Mouse (Mus musculus) heart, adult 10 weeks (tissue): Measurements from ENCODE around the gene Chchd10. TPM values are rescaled to one million over a fixed set of nuclear protein-coding genes. Genes with fewer than 3 reads are reported as not detected.

Source experiments
- polyA plus RNA-seq: library from polyadenylated mRNA; stranded (reverse); fragments of 350-450 nt; fragmentation: Illumina TruSeq; extraction: RNeasy Lipid Tissue Mini Kit (QIAGEN cat#74804); gene quantifications from one replicate; pipeline ENCODE4 v1.2.3, GENCODE M21; 2014; ENCODE audit warnings: low read depth, low replicate concordance

The Chchd10 gene
- 1,332 TPM for polyA plus RNA-seq

DNA sequence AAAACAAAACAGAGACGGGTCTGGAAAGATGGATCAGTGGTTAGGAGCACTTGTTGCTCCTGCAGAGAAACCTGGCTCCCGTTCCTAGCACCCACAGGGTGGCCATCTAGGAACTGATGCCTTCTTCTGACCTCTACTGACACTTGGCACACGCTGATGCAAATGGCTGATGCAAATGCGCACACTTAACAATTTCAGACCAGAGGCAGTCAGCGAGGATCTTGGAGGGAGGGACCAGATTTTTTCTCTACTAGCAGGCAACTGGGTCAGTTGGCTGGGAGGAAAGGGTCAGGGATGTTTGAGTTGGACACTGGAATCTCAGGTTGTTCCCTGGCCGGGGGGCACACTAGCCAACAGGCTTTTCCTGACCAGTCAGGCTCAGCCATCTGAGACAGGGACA is at the start of gene Chchd10:
Gene Chchd10, plus strand, starts transcription at position 240 of the 400 bp plus-strand sequence.

DNA sequence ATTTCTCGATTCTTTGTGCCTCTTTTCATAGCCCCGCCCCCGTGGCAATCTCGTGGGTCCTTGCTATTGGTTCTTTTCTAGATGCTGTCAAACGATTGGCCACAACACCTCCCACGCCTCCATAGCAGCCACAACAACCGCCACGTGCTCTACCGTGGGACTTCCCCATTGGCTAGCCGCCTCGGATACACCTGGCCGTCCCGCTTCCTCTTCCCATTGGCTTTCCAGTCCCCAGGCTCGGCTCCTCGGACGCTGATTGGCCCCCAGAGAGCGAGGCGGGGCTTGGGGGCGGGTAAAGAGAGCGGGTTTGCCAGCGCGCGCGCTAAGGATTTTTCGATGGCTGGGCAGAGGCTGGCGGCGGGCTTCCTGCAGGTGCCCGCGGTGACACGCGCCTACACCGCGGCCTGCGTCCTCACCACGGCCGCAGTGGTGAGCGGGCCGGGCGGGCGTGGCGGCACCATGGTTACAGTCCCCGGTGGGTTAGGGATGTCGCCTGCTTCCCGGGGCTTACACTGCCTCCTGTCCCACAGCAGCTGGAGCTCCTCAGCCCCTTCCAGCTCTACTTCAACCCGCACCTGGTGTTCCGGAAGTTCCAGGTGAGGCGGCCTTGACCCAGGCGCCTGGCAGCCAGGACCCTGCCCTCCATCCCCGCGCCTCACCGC is 39.7 kb upstream of the Chchd10 start, which contains the start of gene Derl3:
Gene Derl3, plus strand, starts transcription at position 325 of the 662 bp plus-strand sequence.

GRCm38 (mm10) chr10:75921026-75921725 is 11.8 kb upstream of the Chchd10 start, which contains the start of gene Smarcb1:
TSS of gene Smarcb1 (minus strand) at chr10:75921617.

DNA sequence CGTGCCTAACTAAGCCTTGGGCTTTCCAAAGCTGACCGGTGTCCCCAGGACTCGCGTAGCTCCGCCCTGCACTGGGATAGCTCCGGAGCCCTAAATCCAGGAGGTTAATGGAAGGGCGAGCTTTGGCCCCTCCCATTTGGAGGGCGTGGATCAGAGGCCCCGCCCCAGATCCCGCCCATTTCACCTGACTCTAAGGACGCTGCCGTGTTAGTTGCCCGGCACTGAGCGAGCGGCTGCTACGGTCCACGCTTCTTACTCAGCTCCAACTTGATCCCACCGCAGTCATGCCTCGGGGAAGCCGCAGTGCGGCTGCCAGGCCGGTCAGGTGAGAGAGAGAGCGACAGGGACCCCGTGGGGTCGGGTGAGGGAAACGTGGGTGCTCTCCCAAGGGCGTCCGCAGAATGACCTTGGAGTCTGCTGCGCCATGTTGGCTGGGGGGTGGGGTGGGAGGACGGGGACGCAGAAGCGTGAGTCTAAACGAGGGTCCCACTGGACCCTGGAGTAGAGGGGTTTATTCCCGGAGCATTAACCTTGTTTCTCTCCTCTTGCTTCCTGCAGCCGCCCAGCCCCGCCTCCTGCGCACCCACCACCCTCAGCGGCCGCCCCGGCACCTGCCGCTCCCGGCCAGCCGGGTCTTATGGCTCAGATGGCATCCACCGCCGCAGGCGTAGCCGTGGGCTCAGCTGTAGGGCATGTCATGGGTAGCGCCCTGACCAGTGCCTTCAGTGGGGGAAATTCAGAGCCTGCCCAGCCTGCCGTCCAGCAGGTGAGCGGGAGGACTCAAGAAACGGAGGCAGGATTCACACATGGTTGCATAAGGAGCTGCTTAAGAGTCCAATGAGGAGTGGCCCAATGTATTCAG is 3.0 kb downstream of the Chchd10 start, which contains the start of gene Mmp11:
Gene Mmp11, minus strand, starts transcription at position 817 of the 862 bp plus-strand sequence.

GRCm38 (mm10) chr10:75940520-75940919 is 7.6 kb downstream of the Chchd10 start, which contains the start of gene Gm867:
TSS of gene Gm867 (minus strand) at chr10:75940672.

GRCm38 (mm10) chr10:75942736-75943477 is 10.0 kb downstream of the Chchd10 start, which contains the start of gene Vpreb3:
TSS of gene Vpreb3 (plus strand) at chr10:75943057.

GRCm38 (mm10) chr10:75954381-75954811 is 21.5 kb downstream of the Chchd10 start, which contains the start of gene Gm5134:
TSS of gene Gm5134 (plus strand) at chr10:75954514.

Other genes with a start within 250 kb of the Chchd10 start
- 16.5 TPM for gene Cabin1, start 168.8 kb upstream of the Chchd10 start, polyA plus RNA-seq
- gene Ddt, start 159.7 kb upstream of the Chchd10 start, polyA plus RNA-seq: 148 TPM
- gene Gm20441, start 152.2 kb upstream of the Chchd10 start, polyA plus RNA-seq: not detected
- 4.7 TPM for gene Gstt3, start 151.7 kb upstream of the Chchd10 start, polyA plus RNA-seq
- gene Gstt1, start 134.5 kb upstream of the Chchd10 start, polyA plus RNA-seq: 37.9 TPM
- gene Gstt4, start 110.6 kb upstream of the Chchd10 start, polyA plus RNA-seq: not detected
- gene Gstt2, start 95.7 kb upstream of the Chchd10 start, polyA plus RNA-seq: 20.2 TPM
- gene Mif, start 72.9 kb upstream of the Chchd10 start, polyA plus RNA-seq: 174 TPM
- gene Derl3, start 39.7 kb upstream of the Chchd10 start, polyA plus RNA-seq: 0.73 TPM
- 25.2 TPM for gene Smarcb1, start 11.5 kb upstream of the Chchd10 start, polyA plus RNA-seq
- gene Mmp11, start 3.4 kb downstream of the Chchd10 start, polyA plus RNA-seq: 9.6 TPM
- not detected for gene Gm867, start 7.5 kb downstream of the Chchd10 start, polyA plus RNA-seq
- gene Vpreb3, start 9.9 kb downstream of the Chchd10 start, polyA plus RNA-seq: not detected
- not detected for gene Gm5134, start 21.4 kb downstream of the Chchd10 start, polyA plus RNA-seq
- 4.6 TPM for gene Zfp280b, start 99.5 kb downstream of the Chchd10 start, polyA plus RNA-seq
- gene Slc5a4b, start 177.8 kb downstream of the Chchd10 start, polyA plus RNA-seq: not detected
- not detected for gene Slc5a4a, start 214.3 kb downstream of the Chchd10 start, polyA plus RNA-seq